Mouse (Mus musculus) hindbrain, embryonic 11.5 days (tissue): ENCODE measurements around the gene Wdfy2. TPM values are rescaled to one million over a fixed set of nuclear protein-coding genes. Genes with fewer than 3 reads are reported as not detected.

ENCODE experiments used
- ATAC-seq: fragments of 200-750 bp; cut with Nextera tagmentation; 2 replicates; pipeline ENCODE4 v1.8.0; 2017; ENCODE audit warnings: mild to moderate bottlenecking, moderate TSS enrichment, moderate library complexity; ENCODE audit not compliant: low FRiP score
- DNase-seq: peaks from one replicate; pipeline ENCODE4 v3.0.0-alpha.2; 2015; ENCODE audit warnings: low spot score
- H3K27ac ChIP-seq: fragments of 300-500 bp; sonication (generic); 2 replicates; pipeline ENCODE4 v1.5.1; 2014; ENCODE audit warnings: mild to moderate bottlenecking, low read depth, low read length
- H3K27me3 ChIP-seq: fragments of 300-500 bp; sonication (generic); 2 replicates; pipeline ENCODE4 v1.6.1; 2014; ENCODE audit warnings: mild to moderate bottlenecking, low read length, moderate library complexity, mixed read lengths; ENCODE audit not compliant: control insufficient read depth, insufficient read depth
- H3K36me3 ChIP-seq: fragments of 300-500 bp; sonication (generic); 2 replicates; pipeline ENCODE4 v1.6.1; 2014; ENCODE audit warnings: mild to moderate bottlenecking, low read length, moderate library complexity, mixed read lengths; ENCODE audit not compliant: control insufficient read depth, insufficient read depth
- H3K4me1 ChIP-seq: fragments of 300-500 bp; sonication (generic); replicated peaks from 2 replicates; pipeline ENCODE4 v1.6.1; 2014; ENCODE audit warnings: low read length, mixed read lengths; ENCODE audit not compliant: control insufficient read depth, insufficient read depth
- H3K4me2 ChIP-seq: fragments of 300-500 bp; sonication (generic); replicated peaks from 2 replicates; pipeline ENCODE4 v1.6.1; 2014; ENCODE audit warnings: mild to moderate bottlenecking, low read depth, low read length
- H3K4me3 ChIP-seq: fragments of 300-500 bp; sonication (generic); 2 replicates; pipeline ENCODE4 v1.5.1; 2014; ENCODE audit warnings: low read depth, low read length
- H3K9ac ChIP-seq: fragments of 300-500 bp; sonication (generic); 2 replicates; pipeline ENCODE4 v1.6.1; 2014; ENCODE audit warnings: low read depth, low read length
- H3K9me3 ChIP-seq: fragments of 300-500 bp; sonication (generic); 2 replicates; pipeline ENCODE4 v1.6.1; 2016; ENCODE audit warnings: low read length; ENCODE audit not compliant: control insufficient read depth
- WGBS: fragments of 180-500 bp; shearing (Covaris S2); extraction: QIAGEN DNeasy Blood & Tissue Kit; methylation state at CpG from one replicate; pipeline ENCODE4 v1.1.7; 2014; 5-methylcytosine and 5-hydroxymethylcytosine counted together
- polyA plus RNA-seq: library from polyadenylated mRNA; unstranded; fragments of >200 nt; fragmentation: Nextera tagmentation; extraction: Ambion mirVana; gene quantifications from 2 replicates; pipeline ENCODE4 v1.2.1, GENCODE M21; 2014

The Wdfy2 gene
- polyA plus RNA-seq, 1 experiment from 2014 or later = 12.5 TPM

DNA sequence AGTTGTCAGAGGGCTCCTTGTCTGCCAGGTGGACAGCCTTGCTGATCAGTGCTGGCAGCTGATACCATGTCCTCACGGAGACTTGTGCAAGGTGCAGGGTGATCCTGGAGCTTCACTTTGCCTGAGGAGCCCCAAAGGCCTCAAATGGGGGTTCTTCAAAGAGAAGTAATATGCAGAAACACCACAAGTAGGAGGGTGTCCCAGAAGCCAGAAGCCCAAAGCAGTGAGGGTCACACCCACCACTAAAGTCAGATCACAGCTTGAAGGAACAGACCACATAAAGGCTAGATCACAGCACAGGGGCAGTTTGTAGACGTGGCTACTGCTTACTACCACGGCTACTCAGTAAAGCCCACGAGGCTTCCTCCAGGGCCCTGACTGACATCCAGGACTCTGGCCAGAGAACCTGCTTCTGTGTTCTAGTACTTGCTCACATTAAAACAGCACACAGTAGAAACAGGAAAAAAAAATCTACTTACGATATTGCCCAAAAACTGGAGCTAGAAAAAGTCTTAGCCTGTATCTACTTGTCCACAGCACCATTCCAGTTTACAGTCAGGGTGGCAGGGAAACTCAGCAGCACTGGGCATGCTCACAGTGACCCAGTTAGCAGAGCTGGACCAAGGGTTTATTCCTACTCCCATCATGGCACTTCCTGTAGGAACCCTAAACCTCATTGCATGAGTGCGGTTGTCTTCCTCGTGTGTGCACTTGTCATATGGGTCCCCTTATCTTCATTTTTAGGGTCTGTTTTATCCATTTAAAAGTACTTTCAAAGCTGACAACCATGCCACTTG, 41.4 kb downstream of the Wdfy2 start:
- 0 out of 2 replicates have a peak, but pooled peaks cover 7% of the 10 kb centered on the region for H3K4me1 ChIP-seq
- H3K36me3 ChIP-seq = no peaks in the 10 kb centered on the region
- 63% methylated on average over 7 of the region's 7 CpGs for WGBS
- H3K4me2 ChIP-seq = no peak overlapping the region
- ATAC-seq = no peak
- peak overlapping the region; percentile 61; the same call in 1 of the 2 replicates for H3K27ac ChIP-seq
- H3K27me3 ChIP-seq = no peaks in the 10 kb centered on the region
- no peak overlapping the region for H3K9ac ChIP-seq
- H3K4me3 ChIP-seq = no peak overlapping the region
- DNase-seq = no peak
- no peaks in the 10 kb centered on the region for H3K9me3 ChIP-seq

DNA sequence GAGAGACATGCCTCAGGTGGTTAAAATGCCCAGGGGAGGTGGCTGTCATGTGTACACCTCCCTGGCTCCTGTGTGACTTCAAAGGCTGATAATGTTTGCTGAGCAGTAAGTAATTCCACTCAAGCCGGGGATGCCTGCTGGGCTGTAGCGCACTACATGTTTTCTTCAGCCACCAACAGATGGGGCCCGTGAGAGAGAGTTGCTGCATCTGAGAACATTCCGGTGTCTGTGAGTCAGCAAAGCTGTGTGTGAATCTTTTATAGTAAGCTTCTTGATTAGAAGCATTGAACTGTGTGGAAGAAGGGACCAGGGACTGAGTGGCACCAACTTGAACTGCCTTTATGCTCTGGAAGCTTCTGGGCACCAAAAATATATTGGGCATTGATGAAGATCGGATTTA, 42.0 kb downstream of the Wdfy2 start:
- 11% methylated on average over 5 of the region's 5 CpGs for WGBS
- H3K27me3 ChIP-seq = no peaks in the 10 kb centered on the region
- H3K9ac ChIP-seq = no peak overlapping the region
- H3K27ac ChIP-seq = peak overlapping the region; percentile 61; the same call in 1 of the 2 replicates
- no peaks in the 10 kb centered on the region for H3K9me3 ChIP-seq
- ATAC-seq = peak; percentile 76
- no peaks in the 10 kb centered on the region for H3K36me3 ChIP-seq
- no peak overlapping the region for H3K4me3 ChIP-seq
- DNase-seq = peak; percentile 68
- 0 out of 2 replicates have a peak, but pooled peaks cover 7% of the 10 kb centered on the region for H3K4me1 ChIP-seq
- H3K4me2 ChIP-seq = no peak overlapping the region

DNA sequence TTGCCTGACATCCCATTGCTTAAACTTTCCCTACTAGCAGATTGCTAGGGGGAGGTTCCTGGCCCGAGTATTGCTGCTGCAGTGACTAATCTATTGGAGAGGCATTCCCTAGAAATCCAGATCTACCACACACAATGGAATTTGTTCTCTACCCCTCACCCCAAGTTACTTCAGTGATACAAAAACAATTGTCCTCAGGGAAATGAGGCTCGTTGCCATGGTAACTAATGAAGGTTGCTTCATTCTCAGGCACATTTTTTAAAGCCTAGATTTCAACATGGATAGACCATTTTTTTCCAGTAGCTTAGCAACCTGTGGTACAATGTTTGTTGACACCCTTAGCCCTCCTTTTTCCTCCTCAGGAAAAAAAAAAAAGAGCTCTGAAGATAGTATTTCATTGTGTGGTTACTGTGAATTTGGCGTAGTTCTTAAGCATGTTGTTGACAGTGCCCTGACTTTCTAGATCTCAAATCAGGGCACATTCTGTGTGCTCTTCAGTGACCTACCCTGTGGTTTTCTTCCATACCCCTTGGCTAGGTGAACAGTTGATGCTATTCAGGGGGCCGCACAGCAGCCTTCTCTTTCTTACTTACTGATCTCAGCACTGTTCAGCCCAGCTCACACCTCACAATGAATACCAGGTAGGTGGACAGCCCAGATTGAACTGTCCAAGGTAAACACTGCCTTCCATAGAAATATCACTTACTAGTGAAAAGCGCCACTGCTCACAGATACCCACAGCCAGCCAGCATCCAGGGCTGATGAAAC, 42.8 kb downstream of the Wdfy2 start:
- no peak overlapping the region for H3K9ac ChIP-seq
- 38% methylated on average over 5 of the region's 5 CpGs for WGBS
- H3K4me3 ChIP-seq = no peak overlapping the region
- 0 out of 2 replicates have a peak, but pooled peaks cover 7% of the 10 kb centered on the region for H3K4me1 ChIP-seq
- no peaks in the 10 kb centered on the region for H3K36me3 ChIP-seq
- H3K4me2 ChIP-seq = no peak overlapping the region
- peak; percentile 83 for ATAC-seq
- H3K27me3 ChIP-seq = no peaks in the 10 kb centered on the region
- peak overlapping the region; percentile 61 for H3K27ac ChIP-seq
- no peaks in the 10 kb centered on the region for H3K9me3 ChIP-seq
- DNase-seq = peak; percentile 78

DNA sequence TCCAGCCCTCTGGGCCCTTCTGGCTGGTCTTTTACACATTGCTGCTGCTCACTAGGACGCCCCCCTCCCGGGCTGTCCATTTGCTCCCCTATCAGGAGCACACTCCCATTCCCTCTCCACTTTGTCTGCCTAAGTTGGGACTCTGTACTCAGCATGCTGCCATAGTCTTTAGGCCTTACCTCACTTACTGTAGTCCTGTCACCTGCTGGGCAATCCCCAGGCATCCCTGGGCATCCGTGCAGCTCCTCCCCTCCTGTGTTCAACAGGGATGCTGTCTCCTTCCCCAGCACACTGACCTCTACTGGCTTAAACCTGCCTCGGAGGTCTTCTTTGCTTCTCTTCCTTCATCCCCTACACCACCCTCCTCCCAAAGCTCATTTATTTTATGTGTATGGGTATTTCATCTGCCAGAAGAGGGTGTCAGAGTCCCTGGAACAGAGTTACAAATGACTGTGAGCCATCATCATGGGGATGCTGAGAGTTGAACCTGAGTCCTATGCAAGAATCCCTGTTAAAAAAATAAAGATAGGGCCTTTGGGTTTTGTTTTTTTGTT, 44.7 kb downstream of the Wdfy2 start:
- WGBS = 32% methylated on average over 4 of the region's 4 CpGs
- Histone ChIP-seq H3K27me3 (no peaks in the 10 kb centered on the region), H3K4me2 (no peak overlapping the region), H3K4me1 (0 out of 2 replicates have a peak, but pooled peaks cover 7% of the 10 kb centered on the region), H3K36me3 (no peaks in the 10 kb centered on the region), H3K9ac (no peak overlapping the region), H3K9me3 (no peaks in the 10 kb centered on the region), H3K4me3 (no peak overlapping the region), H3K27ac (no peak overlapping the region)
- no peak for ATAC-seq
- no peak for DNase-seq

DNA sequence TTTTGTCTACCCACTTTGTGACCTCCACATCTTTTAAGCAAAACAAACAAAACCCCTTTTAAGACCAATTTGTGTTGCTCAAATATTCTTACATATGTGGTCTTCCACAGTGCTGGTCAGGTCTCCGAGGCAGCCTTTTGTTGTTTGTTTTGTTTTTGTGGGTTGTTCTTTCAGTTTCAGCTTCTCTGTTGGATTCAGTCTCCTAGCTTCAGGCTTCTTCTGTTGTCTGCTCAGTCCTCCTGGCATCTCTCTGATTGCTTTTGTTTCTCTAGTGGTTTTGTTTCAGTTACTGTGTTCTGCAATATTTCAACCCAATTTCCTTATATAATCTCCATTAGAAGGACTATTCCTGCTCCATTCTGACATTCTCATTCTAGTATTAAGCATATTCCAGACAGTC, 46.1 kb downstream of the Wdfy2 start:
- H3K4me1 ChIP-seq = 0 out of 2 replicates have a peak, but pooled peaks cover 7% of the 10 kb centered on the region
- H3K4me3 ChIP-seq = no peak overlapping the region
- H3K27me3 ChIP-seq = no peaks in the 10 kb centered on the region
- H3K27ac ChIP-seq = no peak overlapping the region
- ATAC-seq (no peak), DNase-seq (no peak)
- H3K4me2 ChIP-seq = no peak overlapping the region
- H3K9ac ChIP-seq = no peak overlapping the region
- H3K9me3 ChIP-seq = no peaks in the 10 kb centered on the region
- 35% methylated on average over 1 of the region's 1 CpGs for WGBS
- H3K36me3 ChIP-seq = no peaks in the 10 kb centered on the region

DNA sequence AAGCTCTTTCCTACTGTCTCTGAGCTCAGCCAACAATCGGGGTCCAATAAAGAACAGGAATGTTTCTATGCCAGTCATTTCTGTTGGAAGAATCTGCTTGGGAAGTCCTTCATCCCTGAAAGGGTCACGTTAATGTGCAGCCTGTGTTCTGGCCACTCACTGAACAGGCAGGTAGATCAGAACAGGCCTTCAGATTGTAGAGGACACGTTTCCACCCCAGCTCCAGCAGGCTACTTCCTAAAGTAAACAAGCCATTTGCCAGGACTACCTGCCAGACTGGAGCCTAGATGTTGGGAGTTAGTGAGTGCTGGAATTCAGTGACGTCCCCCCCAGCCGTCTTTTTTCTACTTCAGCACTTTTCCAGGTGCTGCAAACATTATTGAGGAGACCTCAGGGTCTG, 46.7 kb downstream of the Wdfy2 start:
- 69% methylated on average over 5 of the region's 5 CpGs for WGBS
- no peak overlapping the region for H3K9ac ChIP-seq
- no peaks in the 10 kb centered on the region for H3K9me3 ChIP-seq
- ATAC-seq = no peak
- H3K4me2 ChIP-seq = no peak overlapping the region
- H3K27ac ChIP-seq = no peak overlapping the region
- no peak overlapping the region for H3K4me3 ChIP-seq
- no peak for DNase-seq
- no peaks in the 10 kb centered on the region for H3K36me3 ChIP-seq
- H3K4me1 ChIP-seq = 0 out of 2 replicates have a peak, but pooled peaks cover 4% of the 10 kb centered on the region
- no peaks in the 10 kb centered on the region for H3K27me3 ChIP-seq

DNA sequence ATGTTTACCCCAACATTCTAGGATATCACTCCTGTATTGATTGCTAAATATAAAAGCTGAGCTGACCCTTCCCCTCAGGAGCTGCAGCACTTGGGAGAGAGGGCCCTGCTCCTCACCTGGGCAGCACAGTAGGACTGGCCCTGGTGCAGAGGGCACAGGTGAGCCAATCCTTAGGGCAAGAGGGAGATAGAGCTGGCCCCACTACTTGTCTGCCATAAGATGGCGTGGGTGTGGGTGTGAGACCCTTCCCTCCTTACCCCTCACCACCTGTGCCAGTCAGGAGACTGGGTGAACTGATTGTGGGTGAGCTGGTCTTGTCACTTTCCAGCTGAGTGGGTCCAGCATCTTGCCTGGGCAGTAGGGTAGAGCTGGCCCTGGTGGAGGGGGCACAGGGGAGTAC, 47.2 kb downstream of the Wdfy2 start:
- Histone ChIP-seq H3K9me3 (no peaks in the 10 kb centered on the region), H3K4me3 (no peak overlapping the region), H3K27ac (no peak overlapping the region), H3K9ac (no peak overlapping the region), H3K4me1 (0 out of 2 replicates have a peak, but pooled peaks cover 4% of the 10 kb centered on the region), H3K27me3 (no peaks in the 10 kb centered on the region), H3K36me3 (no peaks in the 10 kb centered on the region), H3K4me2 (no peak overlapping the region)
- DNase-seq (no peak), ATAC-seq (no peak)
- WGBS = 85% methylated on average over 1 of the region's 1 CpGs

DNA sequence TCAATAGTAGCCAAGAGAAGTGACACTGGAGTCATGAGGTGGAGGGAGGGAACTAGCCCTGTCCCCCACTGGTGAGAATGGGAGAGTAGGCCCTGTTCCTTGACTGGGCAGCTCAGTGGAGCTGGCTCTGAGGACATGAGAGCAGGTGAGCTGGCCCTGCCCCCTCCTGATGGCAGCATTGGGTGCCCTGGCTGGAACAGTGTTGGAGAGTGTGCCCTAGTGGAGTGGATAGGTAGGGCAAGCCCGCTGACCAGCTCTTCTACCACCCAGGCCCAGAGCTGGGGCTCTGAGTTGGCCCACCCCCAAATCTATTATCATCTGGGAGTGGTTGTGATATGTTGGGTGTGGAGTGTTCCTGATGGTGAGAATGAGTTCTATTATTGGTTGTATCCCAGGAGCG, 47.7 kb downstream of the Wdfy2 start:
- no peak for ATAC-seq
- H3K27ac ChIP-seq = no peak overlapping the region
- H3K4me1 ChIP-seq = 0 out of 2 replicates have a peak, but pooled peaks cover 2% of the 10 kb centered on the region
- H3K9ac ChIP-seq = no peak overlapping the region
- H3K27me3 ChIP-seq = no peaks in the 10 kb centered on the region
- 86% methylated on average over 2 of the region's 2 CpGs for WGBS
- no peaks in the 10 kb centered on the region for H3K36me3 ChIP-seq
- no peak overlapping the region for H3K4me2 ChIP-seq
- no peak for DNase-seq
- H3K9me3 ChIP-seq = no peaks in the 10 kb centered on the region
- no peak overlapping the region for H3K4me3 ChIP-seq
